Mouse (Mus musculus) left cerebral cortex, postnatal 25 days (tissue): ENCODE data around the gene Wipf2. TPM values are rescaled to one million over a fixed set of nuclear protein-coding genes. Genes with fewer than 3 reads are reported as not detected.

Source experiments
- DNase-seq, 2 experiments: peaks; one replicate each; pipeline ENCODE4 v3.0.0; 2022; ENCODE audit warnings: low spot score in 2 of 2, mixed read lengths in 1 of 2
- intact Hi-C: fragments of 180-260 bp; cut with DNase I; formaldehyde crosslinking; loops from one replicate; pipeline ENCODE4 v1.15.1; 2025
- total RNA-seq, 2 experiments: library from RNA; stranded (reverse); gene quantifications; 2 replicates each; pipeline ENCODE4 v1.2.3; 2021

Gene Wipf2
- total RNA-seq, 2 experiments from 2014 or later: 61.3 to 63.3 TPM

- no peak for DNase-seq
- intact Hi-C loops: no loop called here
Measured at GRCm38 (mm10) chr11:98849196-98849894, 14.1 kb upstream of the Wipf2 start.

DNA sequence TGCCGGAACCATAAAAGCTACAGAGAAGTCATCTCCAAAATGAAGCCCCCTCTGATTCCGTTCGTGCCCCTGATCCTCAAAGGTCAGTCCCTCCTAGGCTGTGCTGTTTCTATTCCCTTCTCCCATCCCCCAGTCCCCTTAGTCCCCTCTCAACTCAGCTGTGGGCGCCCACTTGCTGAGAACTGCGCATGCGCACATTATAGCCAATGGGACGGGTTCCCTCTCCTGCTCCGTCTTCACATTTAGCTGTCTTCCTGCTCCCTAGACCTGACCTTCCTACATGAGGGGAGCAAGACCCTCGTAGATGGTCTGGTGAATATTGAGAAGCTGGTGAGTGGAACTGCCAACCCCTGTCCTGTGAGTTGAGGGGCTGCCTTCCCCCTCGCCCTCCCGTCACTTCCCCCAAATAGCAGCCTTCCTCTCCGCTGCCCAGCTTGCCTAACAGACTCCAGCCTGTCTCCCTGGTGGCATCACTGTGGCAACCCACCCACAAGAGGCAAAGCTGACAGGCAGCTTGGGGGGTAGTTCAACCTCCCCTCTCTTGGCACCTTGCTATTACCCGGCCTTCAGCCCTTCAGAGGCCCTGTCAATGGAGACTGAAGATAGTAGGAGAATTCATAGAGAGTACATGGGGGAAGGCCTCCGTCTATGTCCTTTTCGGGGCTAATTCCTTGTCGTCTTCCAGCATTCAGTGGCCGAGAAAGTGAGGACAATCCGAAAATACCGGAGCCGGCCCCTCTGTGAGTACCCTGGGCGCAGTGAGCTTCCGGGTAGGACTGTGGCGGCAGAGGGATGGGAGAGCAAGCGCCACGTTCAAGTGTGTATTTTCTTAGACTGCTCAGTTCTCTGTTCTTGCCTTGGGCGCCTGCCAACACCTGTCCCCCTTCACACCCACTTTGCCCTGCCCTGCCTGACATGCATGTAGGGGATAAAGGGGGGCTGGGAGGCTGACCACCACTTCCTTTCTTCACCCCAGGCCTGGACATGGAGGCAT is 13.0 kb upstream of the Wipf2 start:
- DNase-seq: peak in 1 of 2 experiments; percentile 35
- intact Hi-C loops: no loop called here

DNA sequence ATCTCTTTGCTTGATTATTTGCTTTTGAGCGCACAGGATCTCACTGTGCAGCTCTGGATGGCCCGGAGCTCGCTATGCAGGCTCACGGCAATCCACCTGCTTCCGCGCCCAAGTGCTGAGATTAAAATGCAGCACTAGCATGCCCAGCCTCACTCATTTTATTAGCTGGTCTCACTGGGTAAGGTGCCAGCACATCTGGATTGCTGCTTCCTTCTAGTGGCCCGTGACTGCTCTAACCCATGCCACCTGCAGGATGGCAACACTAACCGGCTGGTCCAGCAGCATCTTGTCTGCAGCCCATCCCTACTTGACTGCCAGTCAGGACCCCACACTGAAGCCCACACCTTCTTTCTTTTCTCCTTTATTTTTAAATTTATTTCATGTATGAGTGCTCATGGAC is 9.3 kb upstream of the Wipf2 start:
- intact Hi-C loops: no loop called here
- no peak for DNase-seq

GRCm38 (mm10) chr11:98854659-98855058 is 8.8 kb upstream of the Wipf2 start:
- intact Hi-C loops: no loop called here
- no peak for DNase-seq

DNA sequence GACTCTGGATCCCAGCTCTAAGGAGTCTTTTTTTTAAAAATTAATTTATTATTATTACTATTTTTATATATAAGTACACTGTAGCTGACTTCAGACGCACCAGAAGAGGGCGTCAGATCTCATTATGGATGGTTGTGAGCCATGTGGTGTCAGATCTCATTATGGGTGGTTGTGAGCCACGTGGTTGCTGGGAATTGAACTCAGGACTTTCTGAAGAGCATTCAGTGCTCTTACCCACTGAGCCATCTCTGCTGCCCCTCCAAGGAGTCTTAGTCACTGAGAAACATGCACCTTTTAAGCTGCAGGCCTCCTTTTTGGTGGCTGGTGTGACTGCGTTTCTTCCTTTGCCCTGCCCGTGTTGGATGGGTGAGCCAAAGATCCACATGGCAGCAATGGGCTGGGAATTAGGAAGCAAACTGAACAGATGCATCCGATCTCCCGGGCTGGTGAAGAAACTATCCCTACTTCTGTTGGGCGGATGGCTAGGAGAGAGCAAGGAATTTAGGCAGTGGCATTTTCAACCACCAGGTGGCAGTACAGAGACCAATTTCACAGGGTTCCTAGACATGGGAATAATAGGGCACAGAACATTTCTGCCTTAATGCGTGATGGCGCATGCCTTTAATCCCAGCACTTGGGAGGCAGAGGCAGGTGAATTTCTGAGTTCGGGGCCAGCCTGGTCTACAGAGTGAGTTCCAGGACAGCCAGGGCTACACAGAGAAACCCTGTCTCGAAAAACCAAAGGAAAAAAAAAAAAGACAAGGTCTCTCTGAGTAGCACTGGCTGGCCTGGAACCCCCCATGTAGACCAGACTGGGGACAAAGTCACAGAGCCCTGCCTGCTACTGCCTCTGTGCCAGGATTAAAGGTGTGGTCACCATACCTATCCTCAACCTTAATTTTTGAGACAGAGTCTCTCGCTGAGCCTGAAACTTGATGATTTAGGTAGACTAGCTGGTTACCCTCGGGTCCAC is 4.4 kb upstream of the Wipf2 start:
- intact Hi-C loops: loop anchor here (1.0 kb wide), 1 partner anchor 50 kb away; no protein-coding TSS in a partner anchor
- peak; percentile 87 to 93 for DNase-seq

DNA sequence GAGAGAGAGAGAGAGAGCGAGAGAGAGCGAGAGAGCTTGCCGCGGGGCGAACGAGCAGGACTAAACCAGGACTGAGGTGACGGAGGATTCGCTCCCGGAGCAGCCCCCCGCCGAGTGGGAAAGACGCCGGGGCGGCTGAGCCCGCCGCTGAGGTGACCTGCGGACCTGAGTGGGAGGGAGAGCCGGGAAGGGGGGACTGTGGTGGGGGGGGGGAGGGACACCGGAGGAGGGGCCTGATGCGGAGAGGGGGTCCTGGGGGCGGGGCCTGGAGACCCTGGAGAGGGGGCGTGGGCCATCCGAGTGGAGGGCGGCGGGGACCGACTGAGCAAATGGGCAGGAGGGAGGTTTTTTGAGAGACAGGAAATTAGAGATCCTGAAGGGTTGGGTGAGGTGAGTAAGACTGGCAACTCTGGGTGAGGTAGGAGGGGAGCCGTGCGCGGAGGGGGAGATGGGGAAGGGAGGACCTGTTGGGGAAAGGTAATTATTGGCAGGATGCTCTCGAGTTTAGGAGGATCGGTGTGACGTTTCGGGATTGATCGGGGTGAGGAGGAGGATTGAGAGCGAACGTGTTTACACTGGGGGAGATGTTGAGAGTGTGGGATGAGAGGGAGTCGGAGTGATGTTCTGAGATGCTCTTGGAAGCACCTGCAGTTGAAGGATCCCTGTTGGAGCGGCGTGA is 452 bp downstream of the Wipf2 start:
- DNase-seq: peak; percentile 47 to 74
- intact Hi-C loops: loop anchor here (5.0 kb wide), 1 partner anchor 108 kb away; no protein-coding TSS in a partner anchor

DNA sequence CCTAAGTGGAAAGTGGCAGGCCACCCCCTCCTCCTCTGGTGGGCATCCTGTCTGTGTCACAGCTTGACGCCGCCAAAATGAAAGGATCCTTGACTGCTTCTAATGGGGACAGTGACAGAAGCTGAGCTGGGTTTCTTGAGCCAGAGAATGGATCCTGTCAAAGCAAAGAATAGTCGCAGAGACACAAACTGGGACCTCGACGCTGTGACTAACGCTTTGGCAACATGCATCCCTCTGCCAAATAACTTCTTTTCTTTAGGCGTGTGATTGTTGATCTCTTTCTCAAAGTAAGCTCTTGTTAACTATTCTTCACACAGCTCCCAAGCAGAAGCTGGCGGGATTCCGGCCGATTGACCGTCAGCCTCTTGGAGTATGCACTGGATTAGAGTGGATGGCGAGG is 3.9 kb downstream of the Wipf2 start:
- peak in 1 of 2 experiments; percentile 43 for DNase-seq
- intact Hi-C loops: no loop called here

DNA sequence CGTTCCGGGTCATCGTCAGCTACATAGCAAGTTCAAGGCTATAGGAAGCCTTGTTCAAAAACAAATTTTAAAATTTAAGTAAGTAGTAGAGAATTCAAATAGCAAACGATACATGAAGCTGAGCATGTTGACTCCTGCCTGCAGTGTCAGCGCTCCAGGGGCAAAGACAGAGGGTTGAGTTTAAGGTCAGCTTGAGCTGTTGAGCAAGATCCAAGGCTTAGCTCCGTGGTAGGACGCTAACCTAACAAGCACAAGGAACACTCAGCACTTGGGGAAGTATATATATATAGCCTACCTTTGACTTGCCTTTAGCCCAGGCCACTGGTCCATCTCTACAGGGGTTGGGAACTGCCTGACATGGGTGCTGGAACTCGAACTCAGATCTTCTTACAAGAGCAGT is 6.5 kb downstream of the Wipf2 start:
- no peak for DNase-seq
- intact Hi-C loops: no loop called here

- intact Hi-C loops: no loop called here
Measured at GRCm38 (mm10) chr11:98870791-98871190, 7.4 kb downstream of the Wipf2 start.

DNA sequence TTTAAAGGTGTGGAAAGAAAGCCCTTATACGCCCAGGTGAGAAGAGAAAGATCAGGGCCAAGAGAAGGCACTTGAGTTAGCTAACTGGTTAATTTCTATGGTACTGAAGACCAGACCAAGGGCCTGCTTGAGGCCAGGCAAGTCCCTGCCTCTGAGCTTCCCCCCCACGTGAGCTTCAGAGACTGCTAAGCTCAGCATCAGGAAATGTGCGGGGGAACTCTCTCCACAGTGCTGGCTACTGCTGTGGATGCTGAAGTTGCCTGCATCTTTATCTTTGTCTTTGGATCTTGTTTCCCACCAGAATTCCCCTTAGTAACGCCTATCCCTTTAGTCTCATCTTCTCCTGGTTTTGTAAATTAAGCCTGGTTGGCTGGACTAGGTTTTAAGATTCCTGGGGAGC is 8.0 kb downstream of the Wipf2 start:
- peak in 1 of 2 experiments; percentile 57 for DNase-seq
- intact Hi-C loops: no loop called here

More at GRCm38 (mm10) chr11:98870791-98871190, 7.4 kb downstream of the Wipf2 start:
- DNase-seq: no peak

DNA sequence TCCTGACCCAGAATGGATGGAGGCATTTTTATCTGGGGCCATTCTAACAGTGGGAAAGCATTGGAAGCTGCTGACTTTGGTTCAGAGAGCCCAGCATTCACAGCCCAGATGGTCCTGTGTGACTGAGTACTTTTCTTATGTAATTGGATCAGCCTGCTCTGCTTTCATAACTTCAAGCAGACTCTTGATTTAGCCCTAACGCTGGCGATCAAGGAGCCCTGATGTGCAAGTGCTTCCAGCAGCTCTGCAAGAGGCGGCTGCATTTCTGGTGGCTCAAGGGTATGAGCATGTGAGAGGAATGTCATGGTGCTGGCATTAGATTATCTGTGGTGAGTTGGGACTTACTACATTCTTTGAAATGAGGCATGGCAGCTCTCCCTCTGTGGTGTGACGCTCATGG is 8.6 kb downstream of the Wipf2 start:
- peak; percentile 78 to 94 for DNase-seq
- intact Hi-C loops: no loop called here

GRCm38 (mm10) chr11:98873900-98874299 is 10.5 kb downstream of the Wipf2 start:
- intact Hi-C loops: no loop called here
- DNase-seq: no peak

DNA sequence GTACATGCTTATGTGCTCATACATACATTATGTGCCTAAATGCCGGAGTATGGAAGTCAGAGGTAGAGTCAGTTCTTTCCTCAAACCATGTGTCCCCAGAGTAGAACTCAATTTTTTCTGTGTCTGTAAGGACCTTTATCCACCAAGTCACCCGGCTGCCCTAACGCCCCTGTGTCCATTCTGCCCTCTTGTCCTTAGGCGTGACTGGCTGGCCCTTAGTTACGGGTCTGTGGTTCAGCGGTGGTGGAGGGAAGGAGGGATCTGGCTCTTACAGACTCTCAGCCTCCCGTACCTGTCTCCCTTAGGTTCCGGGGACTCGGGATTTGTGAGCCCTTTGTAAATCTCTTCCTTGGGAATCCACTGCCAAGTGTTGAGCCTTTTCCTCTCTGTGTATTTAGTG is 13.6 kb downstream of the Wipf2 start:
- no peak for DNase-seq
- intact Hi-C loops: no loop called here

DNA sequence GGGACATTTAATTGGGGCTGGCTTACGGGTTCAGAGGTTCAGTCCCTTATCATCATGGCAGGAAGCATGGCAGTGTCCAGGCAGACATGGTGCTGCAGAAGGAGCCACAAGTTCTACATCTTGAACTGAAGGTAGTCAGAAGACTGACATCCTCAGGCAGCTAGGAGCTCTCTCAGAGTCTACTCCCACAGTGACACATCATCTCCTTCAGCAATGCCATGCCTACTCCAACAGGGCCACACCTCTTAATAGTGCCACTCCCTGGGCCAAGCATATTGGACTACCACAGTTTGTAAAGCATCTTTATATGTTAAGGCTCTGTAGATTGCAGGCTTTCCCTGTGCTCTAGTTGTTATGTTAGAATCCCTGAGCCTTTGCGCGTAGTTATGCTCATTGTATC is 24.3 kb downstream of the Wipf2 start:
- DNase-seq: no peak
- intact Hi-C loops: no loop called here

DNA sequence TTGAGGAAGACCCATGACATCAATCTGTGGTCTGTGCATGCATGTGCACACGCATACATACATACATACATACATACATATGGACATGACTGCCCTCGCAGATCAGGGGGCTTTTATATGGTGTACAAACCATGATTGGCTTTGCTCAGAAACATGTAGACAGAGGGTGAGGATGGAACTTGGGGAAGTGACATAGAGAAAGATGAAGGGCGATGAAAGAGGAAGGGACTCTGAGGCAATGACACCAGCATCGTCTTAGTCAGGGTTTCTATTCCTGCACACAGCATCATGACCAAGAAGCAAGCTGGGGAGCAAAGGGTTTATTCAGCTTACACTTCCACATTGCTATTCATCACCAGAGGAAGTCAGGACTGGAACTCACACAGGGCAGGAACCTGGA is 25.6 kb downstream of the Wipf2 start:
- no peak for DNase-seq

GRCm38 (mm10) chr11:98889977-98890376 is 26.5 kb downstream of the Wipf2 start:
- DNase-seq: no peak

More for the DNA sequence above, 25.6 kb downstream of the Wipf2 start:
- intact Hi-C loops: no loop called here

GRCm38 (mm10) chr11:98892426-98892825 is 29.0 kb downstream of the Wipf2 start:
- no peak for DNase-seq
- intact Hi-C loops: no loop called here

More at GRCm38 (mm10) chr11:98889977-98890376, 26.5 kb downstream of the Wipf2 start:
- intact Hi-C loops: no loop called here

GRCm38 (mm10) chr11:98900529-98901125 is 37.2 kb downstream of the Wipf2 start:
- no peak for DNase-seq
- intact Hi-C loops: no loop called here
